Mouse (Mus musculus): ENCODE results near the gene 1700042G07Rik. TPM values are rescaled to one million over a fixed set of nuclear protein-coding genes. Genes with fewer than 3 reads are reported as not detected.

The 1700042G07Rik gene
- polyA plus RNA-seq, 1 experiment from 2014 or later, result not detected

DNA sequence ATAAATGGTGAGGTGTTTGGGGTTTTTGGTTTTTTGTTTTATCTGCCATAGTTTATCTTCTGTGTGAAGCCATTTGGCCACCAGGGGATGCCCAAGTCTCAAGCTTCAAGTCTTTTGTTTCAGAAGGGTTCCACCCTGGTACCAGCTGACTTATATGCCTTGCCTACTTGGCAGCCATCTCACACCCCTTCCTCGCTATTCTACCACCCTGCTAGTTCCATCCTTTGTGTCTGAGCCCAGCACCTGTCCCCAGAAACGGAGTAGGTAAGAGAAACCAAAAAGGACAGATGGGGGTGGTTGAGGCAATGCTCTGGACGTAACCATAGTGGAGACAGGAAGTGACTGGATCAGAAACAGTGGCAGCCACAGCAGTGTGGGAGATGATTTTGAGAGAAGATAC is 13.3 kb upstream of the 1700042G07Rik start:
- no peak overlapping the region for H3K4me2 ChIP-seq (replicated peaks; ENCODE audit: low read depth, low read length)
- H3K4me3 ChIP-seq (ENCODE audit: low read length), result no peak overlapping the region
- no peaks in the 10 kb centered on the region for H3K27me3 ChIP-seq (ENCODE audit: insufficient read depth, low read length)
- 80% methylated on average over 3 of the region's 3 CpGs for WGBS
- no peak overlapping the region for H3K9ac ChIP-seq (replicated peaks; ENCODE audit: low read length)
- no peaks in the 10 kb centered on the region for H3K9me3 ChIP-seq (ENCODE audit: low read length)
- ATAC-seq (ENCODE audit: low FRiP score, low TSS enrichment), result no peak
- H3K36me3 ChIP-seq (ENCODE audit: insufficient read depth, low read length), result peaks cover 55% of the 10 kb centered on the region
- no peak overlapping the region for H3K27ac ChIP-seq (ENCODE audit: low read length)
- peaks cover 17% of the 10 kb centered on the region for H3K4me1 ChIP-seq (ENCODE audit: insufficient read depth, low read length)

GRCm38 (mm10) chr4:116160769-116161168 is 12.4 kb upstream of the 1700042G07Rik start:
- Histone ChIP-seq H3K4me3 (ENCODE audit: low read length) (no peak overlapping the region), H3K9ac (replicated peaks; ENCODE audit: low read length) (no peak overlapping the region), H3K36me3 (ENCODE audit: insufficient read depth, low read length) (peaks cover 47% of the 10 kb centered on the region), H3K27me3 (ENCODE audit: insufficient read depth, low read length) (no peaks in the 10 kb centered on the region), H3K27ac (ENCODE audit: low read length) (no peak overlapping the region), H3K4me1 (ENCODE audit: insufficient read depth, low read length) (peaks cover 21% of the 10 kb centered on the region), H3K9me3 (ENCODE audit: low read length) (no peaks in the 10 kb centered on the region), H3K4me2 (replicated peaks; ENCODE audit: low read depth, low read length) (no peak overlapping the region)
- WGBS, result 69% methylated on average over 3 of the region's 3 CpGs
- ATAC-seq (ENCODE audit: low FRiP score, low TSS enrichment), result no peak

GRCm38 (mm10) chr4:116162142-116162541 is 11.0 kb upstream of the 1700042G07Rik start:
- Histone ChIP-seq H3K4me3 (ENCODE audit: low read length) (no peak overlapping the region), H3K4me1 (ENCODE audit: insufficient read depth, low read length) (peaks cover 24% of the 10 kb centered on the region), H3K9ac (replicated peaks; ENCODE audit: low read length) (no peak overlapping the region), H3K27ac (ENCODE audit: low read length) (no peak overlapping the region; the same call in 1 of the 2 replicates), H3K4me2 (replicated peaks; ENCODE audit: low read depth, low read length) (no peak overlapping the region), H3K36me3 (ENCODE audit: insufficient read depth, low read length) (peaks cover 33% of the 10 kb centered on the region), H3K9me3 (ENCODE audit: low read length) (no peaks in the 10 kb centered on the region), H3K27me3 (ENCODE audit: insufficient read depth, low read length) (no peaks in the 10 kb centered on the region)
- no peak for ATAC-seq (ENCODE audit: low FRiP score, low TSS enrichment)
- 46% methylated on average over 4 of the region's 4 CpGs for WGBS

DNA sequence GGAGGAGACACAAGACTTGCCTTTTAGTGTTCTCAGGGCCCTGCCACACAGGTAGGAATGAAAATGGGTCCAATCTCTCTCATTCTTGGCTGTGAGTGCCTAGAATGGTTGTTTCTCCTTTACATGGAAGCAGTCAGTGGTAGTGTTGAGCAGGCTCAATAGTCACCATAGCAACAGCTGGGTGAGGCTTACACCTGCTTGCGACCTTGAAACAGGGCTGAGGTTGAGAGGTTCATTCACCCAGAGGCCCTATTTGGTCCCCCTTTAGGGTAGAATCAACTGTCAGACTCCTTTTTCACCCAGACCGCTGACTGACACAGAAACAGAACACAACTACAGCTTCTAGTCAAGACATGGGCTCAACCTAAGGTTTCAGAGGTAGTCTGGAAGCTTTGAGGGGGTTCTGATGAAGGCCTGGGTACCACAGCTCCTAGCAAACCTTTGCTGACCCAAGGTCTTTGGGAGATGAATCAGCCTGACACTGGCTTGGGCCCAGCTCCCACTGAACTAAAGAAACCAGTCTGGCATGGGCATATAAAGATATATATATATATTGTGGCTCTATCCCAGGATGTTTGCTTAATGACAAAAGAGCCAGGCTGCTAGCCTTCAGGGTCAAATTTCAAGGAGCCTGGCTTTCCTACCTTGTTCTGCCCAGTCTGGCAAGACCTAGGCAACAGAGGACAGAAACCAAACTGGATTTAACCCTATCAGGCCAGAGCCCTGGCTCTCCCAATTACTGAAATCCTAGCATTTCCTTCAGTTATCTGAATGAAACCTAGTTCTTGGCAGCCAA is 8.2 kb upstream of the 1700042G07Rik start:
- no peak overlapping the region for H3K9ac ChIP-seq (replicated peaks; ENCODE audit: low read length)
- no peak overlapping the region for H3K4me2 ChIP-seq (replicated peaks; ENCODE audit: low read depth, low read length)
- H3K9me3 ChIP-seq (ENCODE audit: low read length), result no peaks in the 10 kb centered on the region
- no peaks in the 10 kb centered on the region for H3K27me3 ChIP-seq (ENCODE audit: insufficient read depth, low read length)
- peaks cover 23% of the 10 kb centered on the region for H3K4me1 ChIP-seq (ENCODE audit: insufficient read depth, low read length)
- peaks cover 8% of the 10 kb centered on the region; the same call in 1 of the 2 replicates for H3K36me3 ChIP-seq (ENCODE audit: insufficient read depth, low read length)
- no peak overlapping the region for H3K4me3 ChIP-seq (ENCODE audit: low read length)
- ATAC-seq (ENCODE audit: low FRiP score, low TSS enrichment), result no peak
- H3K27ac ChIP-seq (ENCODE audit: low read length), result peak overlapping the region; percentile 22; the same call in 1 of the 2 replicates
- WGBS, result 76% methylated on average over 2 of the region's 2 CpGs

GRCm38 (mm10) chr4:116165708-116166407 is 7.3 kb upstream of the 1700042G07Rik start:
- H3K27ac ChIP-seq (ENCODE audit: low read length), result peak overlapping the region; percentile 0; the same call in 1 of the 2 replicates
- ATAC-seq (ENCODE audit: low FRiP score, low TSS enrichment), result no peak
- WGBS, result 49% methylated on average over 8 of the region's 8 CpGs
- H3K9ac ChIP-seq (replicated peaks; ENCODE audit: low read length), result no peak overlapping the region
- no peaks in the 10 kb centered on the region for H3K27me3 ChIP-seq (ENCODE audit: insufficient read depth, low read length)
- no peak overlapping the region for H3K4me2 ChIP-seq (replicated peaks; ENCODE audit: low read depth, low read length)
- H3K4me3 ChIP-seq (ENCODE audit: low read length), result no peak overlapping the region
- H3K36me3 ChIP-seq (ENCODE audit: insufficient read depth, low read length), result peaks cover 4% of the 10 kb centered on the region; the same call in 1 of the 2 replicates
- H3K9me3 ChIP-seq (ENCODE audit: low read length), result no peaks in the 10 kb centered on the region
- H3K4me1 ChIP-seq (ENCODE audit: insufficient read depth, low read length), result peaks cover 18% of the 10 kb centered on the region

GRCm38 (mm10) chr4:116167404-116167803 is 5.8 kb upstream of the 1700042G07Rik start, which contains the start of gene Tspan1:
Gene Tspan1, minus strand, starts transcription at chr4:116167601.
- Histone ChIP-seq H3K4me2 (replicated peaks; ENCODE audit: low read depth, low read length) (no peak within 1 kb of the TSS), H3K9ac (replicated peaks; ENCODE audit: low read length) (no peak within 1 kb of the TSS), H3K4me3 (ENCODE audit: low read length) (no peak within 1 kb of the TSS), H3K36me3 (ENCODE audit: insufficient read depth, low read length) (no peaks in the 10 kb centered on the region), H3K9me3 (ENCODE audit: low read length) (no peaks in the 10 kb centered on the region), H3K27ac (ENCODE audit: low read length) (no peak within 1 kb of the TSS), H3K4me1 (ENCODE audit: insufficient read depth, low read length) (peaks cover 13% of the 10 kb centered on the region), H3K27me3 (ENCODE audit: insufficient read depth, low read length) (no peaks in the 10 kb centered on the region)
- 28% methylated on average over 7 of the region's 7 CpGs for WGBS
- ATAC-seq (ENCODE audit: low FRiP score, low TSS enrichment), result no peak

- ATAC-seq (ENCODE audit: low FRiP score, low TSS enrichment), result peak; percentile 52; the same call in 1 of the 2 replicates
- H3K27me3 ChIP-seq (ENCODE audit: insufficient read depth, low read length), result no peaks in the 10 kb centered on the region
- H3K9ac ChIP-seq (replicated peaks; ENCODE audit: low read length), result no peak overlapping the region
- no peak overlapping the region for H3K4me3 ChIP-seq (ENCODE audit: low read length)
- no peaks in the 10 kb centered on the region for H3K36me3 ChIP-seq (ENCODE audit: insufficient read depth, low read length)
- H3K9me3 ChIP-seq (ENCODE audit: low read length), result no peaks in the 10 kb centered on the region
- no peak overlapping the region for H3K27ac ChIP-seq (ENCODE audit: low read length)
- peaks cover 10% of the 10 kb centered on the region for H3K4me1 ChIP-seq (ENCODE audit: insufficient read depth, low read length)
- H3K4me2 ChIP-seq (replicated peaks; ENCODE audit: low read depth, low read length), result no peak overlapping the region
- WGBS, result 68% methylated on average over 8 of the region's 8 CpGs
Observed at GRCm38 (mm10) chr4:116168617-116169352, 4.4 kb upstream of the 1700042G07Rik start.

- 0 out of 2 replicates have a peak, but pooled peaks have one; percentile 14 for ATAC-seq (ENCODE audit: low FRiP score, low TSS enrichment)
- H3K27me3 ChIP-seq (ENCODE audit: insufficient read depth, low read length), result no peaks in the 10 kb centered on the region
- no peaks in the 10 kb centered on the region for H3K36me3 ChIP-seq (ENCODE audit: insufficient read depth, low read length)
- H3K27ac ChIP-seq (ENCODE audit: low read length), result no peak overlapping the region
- no peak overlapping the region for H3K4me3 ChIP-seq (ENCODE audit: low read length)
- 73% methylated on average over 3 of the region's 3 CpGs for WGBS
- no peak overlapping the region for H3K9ac ChIP-seq (replicated peaks; ENCODE audit: low read length)
- no peaks in the 10 kb centered on the region for H3K9me3 ChIP-seq (ENCODE audit: low read length)
- H3K4me1 ChIP-seq (ENCODE audit: insufficient read depth, low read length), result peaks cover 10% of the 10 kb centered on the region
- H3K4me2 ChIP-seq (replicated peaks; ENCODE audit: low read depth, low read length), result no peak overlapping the region
Observed at GRCm38 (mm10) chr4:116169353-116169672, 3.9 kb upstream of the 1700042G07Rik start.

DNA sequence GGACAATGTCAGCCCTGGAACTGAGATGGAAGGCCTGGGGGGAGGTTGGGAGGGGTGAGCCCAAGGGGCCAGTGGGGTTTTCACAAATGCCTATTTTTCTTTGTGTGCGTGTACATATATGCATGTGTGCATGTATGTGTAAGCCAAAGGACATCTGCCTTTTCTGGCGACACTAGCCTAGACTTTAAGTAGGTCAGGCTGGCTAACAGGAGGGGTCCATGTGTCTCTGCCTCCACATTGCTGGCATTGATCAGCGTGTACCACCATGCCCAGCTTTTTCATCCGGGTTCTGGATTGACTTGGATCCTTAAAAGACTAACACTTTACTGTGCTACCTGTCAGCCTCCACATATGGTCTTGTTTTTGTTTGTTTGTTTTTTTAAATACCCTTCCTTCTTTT is 580 bp downstream of the 1700042G07Rik start:
- Histone ChIP-seq H3K36me3 (ENCODE audit: insufficient read depth, low read length) (no peaks in the 10 kb centered on the region), H3K9ac (replicated peaks; ENCODE audit: low read length) (no peak overlapping the region), H3K9me3 (ENCODE audit: low read length) (no peaks in the 10 kb centered on the region), H3K27me3 (ENCODE audit: insufficient read depth, low read length) (no peaks in the 10 kb centered on the region), H3K4me2 (replicated peaks; ENCODE audit: low read depth, low read length) (no peak overlapping the region), H3K27ac (ENCODE audit: low read length) (no peak overlapping the region), H3K4me1 (ENCODE audit: insufficient read depth, low read length) (peaks cover 37% of the 10 kb centered on the region), H3K4me3 (ENCODE audit: low read length) (no peak overlapping the region)
- WGBS, result 92% methylated on average over 4 of the region's 4 CpGs
- no peak for ATAC-seq (ENCODE audit: low FRiP score, low TSS enrichment)

Measured in kidney, embryonic 16.5 days (tissue).